Mouse (Mus musculus) kidney, adult 2 months (tissue): ENCODE results near the gene Itpripl1. TPM values are rescaled to one million over a fixed set of nuclear protein-coding genes. Genes with fewer than 3 reads are reported as not detected.
"Not testable (repeated sequence)": the region's sequence is repeated elsewhere in the genome, so short reads cannot be mapped to it uniquely, and the experiment has no call there.

Source experiments
- DNase-seq: peaks from one replicate; pipeline ENCODE4 v3.0.0; 2021
- H3K27ac ChIP-seq: fragments of 200-500 bp; 2 replicates; pipeline ENCODE4 v1.5.1; 2012; ENCODE audit warnings: low read depth, low read length, control low read depth, inconsistent platforms; ENCODE audit not compliant: insufficient read depth
- H3K27me3 ChIP-seq: fragments of 200-500 bp; replicated peaks from 2 replicates; pipeline ENCODE4 v1.6.1; 2012; ENCODE audit warnings: mild to moderate bottlenecking, moderate library complexity, low read length, inconsistent platforms; ENCODE audit not compliant: control insufficient read depth, insufficient read depth
- H3K36me3 ChIP-seq: fragments of 200-500 bp; 2 replicates; pipeline ENCODE4 v1.6.1; 2012; ENCODE audit warnings: mild to moderate bottlenecking, moderate library complexity, low read length, inconsistent platforms; ENCODE audit not compliant: control insufficient read depth, insufficient read depth
- H3K4me1 ChIP-seq: fragments of 200-500 bp; 2 replicates; pipeline ENCODE4 v1.6.1; 2011; ENCODE audit warnings: low read length; ENCODE audit not compliant: control insufficient read depth, insufficient read depth
- H3K4me3 ChIP-seq: fragments of 200-500 bp; 2 replicates; pipeline ENCODE4 v1.5.1; 2011; ENCODE audit warnings: mild to moderate bottlenecking, low read depth, low read length, control low read depth; ENCODE audit not compliant: insufficient read depth
- CTCF ChIP-seq: fragments of 200-500 bp; conservative IDR thresholded peaks from 2 replicates; pipeline ENCODE4 v1.5.1; 2011; ENCODE audit warnings: low read depth, mild to moderate bottlenecking, control low read depth, low read length, moderate library complexity, mixed read lengths; ENCODE audit not compliant: insufficient read depth, insufficient read length
- POLR2A ChIP-seq: fragments of 200-500 bp; IDR thresholded peaks from one replicate; pipeline ENCODE4 v1.6.1; 2011; ENCODE audit warnings: low read depth, low read length, control low read depth
- WGBS: fragments of 180-500 bp; shearing (Covaris S2); methylation state at CpG from one replicate; pipeline ENCODE4 v1.1.7; 2018; 5-methylcytosine and 5-hydroxymethylcytosine counted together
- polyA plus RNA-seq: library from polyadenylated mRNA; depleted of rRNA; stranded (reverse); fragments of >200 nt; gene quantifications from 2 replicates; pipeline ENCODE4 v1.2.3, GENCODE M21; 2012; rRNA removed

Gene Itpripl1
- polyA plus RNA-seq = 17.3 and 17.7 TPM in 2 replicates

DNA sequence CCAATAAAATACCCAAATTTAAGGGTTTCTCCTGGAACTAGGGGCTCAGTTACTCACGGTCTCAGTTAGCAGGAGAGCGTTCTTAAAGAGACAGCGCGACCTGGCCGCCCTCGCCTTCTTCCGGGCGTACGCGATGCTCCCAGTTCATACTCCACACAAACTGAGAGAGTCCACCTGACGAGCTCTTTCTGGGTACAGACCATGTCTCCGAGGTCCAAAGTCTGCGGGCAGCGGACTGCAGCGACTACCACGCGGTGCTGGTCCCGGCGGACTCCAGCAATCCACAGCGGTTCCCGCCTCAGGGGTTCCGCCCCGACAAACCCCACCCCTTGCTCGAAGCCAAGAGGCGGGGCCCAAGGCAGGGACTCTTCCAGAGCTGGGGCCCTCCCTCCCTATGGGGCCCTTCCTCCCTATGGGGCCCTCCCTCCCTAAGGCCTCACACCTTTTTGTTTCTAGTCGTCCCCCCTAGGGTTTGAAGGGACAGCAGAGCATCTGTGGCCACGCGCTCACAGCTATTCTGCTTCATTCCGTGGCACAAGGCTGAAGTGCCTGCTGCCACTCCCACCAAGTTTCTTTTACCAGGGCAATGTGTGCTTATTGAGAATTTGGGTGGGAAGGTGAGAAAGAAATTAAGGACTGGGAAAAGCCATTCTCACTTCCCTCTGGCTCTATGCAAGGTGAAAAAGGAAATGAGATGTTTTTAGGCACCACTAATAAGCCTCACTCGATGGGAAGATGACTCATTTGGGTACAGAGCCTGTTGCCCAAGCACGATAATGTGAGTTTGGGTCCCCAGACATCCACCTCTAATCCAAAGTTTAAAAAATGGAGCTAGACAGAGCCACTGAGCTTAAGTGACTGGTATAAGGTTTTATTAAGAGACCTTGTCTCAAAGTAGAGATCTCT is at the start of gene Itpripl1:
TSS of gene Itpripl1 (minus strand) at position 285 of the 906 bp plus-strand sequence.
- no peaks in the 10 kb centered on the region for H3K27me3 ChIP-seq
- DNase-seq = peak; percentile 95
- peak within 1 kb of the TSS; percentile 68 for H3K27ac ChIP-seq
- 4% methylated on average over 31 of the region's 31 CpGs for WGBS
- H3K4me3 ChIP-seq = peak within 1 kb of the TSS; percentile 63
- H3K4me1 ChIP-seq = peaks cover 12% of the 10 kb centered on the region
- TF ChIP-seq POLR2A (no peak), CTCF (no peak)
- H3K36me3 ChIP-seq = no peaks in the 10 kb centered on the region

DNA sequence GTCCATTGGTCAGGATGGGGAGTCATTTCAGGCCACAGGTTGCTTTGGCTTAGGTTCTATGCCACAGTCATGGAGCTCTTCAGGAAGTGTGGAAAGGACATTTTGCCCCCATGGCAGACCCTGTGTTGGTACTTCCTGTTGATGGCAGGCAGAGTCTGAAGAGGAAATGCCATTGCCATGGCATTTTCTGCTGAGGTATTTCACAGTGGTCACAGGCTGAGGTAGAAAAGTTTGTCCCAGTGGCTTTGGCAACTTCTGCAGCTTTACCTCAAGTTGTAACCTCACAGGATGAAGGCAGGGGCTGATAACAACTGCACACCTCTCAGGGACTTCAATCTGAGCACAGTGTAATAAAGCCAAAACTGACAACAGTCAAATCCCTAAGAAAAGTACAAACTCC is 46.3 kb upstream of the Itpripl1 start:
- no peak overlapping the region for H3K27ac ChIP-seq
- no peaks in the 10 kb centered on the region for H3K4me1 ChIP-seq
- TF ChIP-seq POLR2A (no peak), CTCF (no peak)
- H3K27me3 ChIP-seq = no peaks in the 10 kb centered on the region
- no peak for DNase-seq
- H3K36me3 ChIP-seq = no peaks in the 10 kb centered on the region
- H3K4me3 ChIP-seq = no peak overlapping the region

DNA sequence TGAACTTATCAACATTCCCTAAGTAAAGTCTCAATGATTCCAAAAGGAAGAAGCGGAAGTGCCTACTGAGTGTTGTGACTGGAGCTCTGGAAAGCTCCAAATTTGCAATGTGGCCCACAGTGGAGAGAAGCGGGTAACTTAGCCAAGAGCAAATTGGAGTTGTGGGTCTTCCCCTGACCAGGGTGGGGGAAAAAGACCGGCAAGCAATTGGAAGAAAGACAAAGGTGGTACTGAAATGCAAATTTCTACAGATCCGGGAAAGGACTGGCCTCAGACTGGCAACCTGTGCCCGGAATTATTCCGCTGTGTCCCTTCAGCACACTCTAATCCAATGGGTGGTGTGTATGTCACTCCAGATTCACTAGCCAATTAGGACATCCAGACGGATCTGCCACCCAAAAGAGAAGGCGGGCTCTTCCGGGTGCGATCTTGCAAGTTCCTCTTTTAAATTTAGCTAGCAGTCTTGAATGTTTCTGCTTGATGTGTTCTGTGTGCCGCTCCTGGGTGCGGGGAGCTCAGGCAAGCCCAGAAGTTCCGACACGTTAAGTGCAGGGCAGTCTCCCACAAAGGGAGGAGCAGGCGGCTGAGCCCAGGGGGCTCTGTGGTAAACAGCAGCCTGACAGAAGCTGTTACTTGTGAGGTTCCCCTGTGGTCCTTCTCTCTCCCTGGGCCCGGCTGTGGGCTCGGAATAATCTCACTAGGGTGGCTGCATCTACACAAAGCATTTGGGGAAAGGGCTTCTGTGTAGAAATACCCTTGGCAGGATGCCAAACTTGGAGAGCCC is 39.5 kb upstream of the Itpripl1 start:
- TF ChIP-seq POLR2A = no peak
- TF ChIP-seq CTCF = no peak
- peak; percentile 95 for DNase-seq
- peak overlapping the region; percentile 70; the same call in 1 of the 2 replicates for H3K27ac ChIP-seq
- peak overlapping the region; percentile 77 for H3K4me3 ChIP-seq
- H3K4me1 ChIP-seq = no peaks in the 10 kb centered on the region
- WGBS = 3% methylated on average over 17 of the region's 17 CpGs
- H3K27me3 ChIP-seq = no peaks in the 10 kb centered on the region
- H3K36me3 ChIP-seq = no peaks in the 10 kb centered on the region

DNA sequence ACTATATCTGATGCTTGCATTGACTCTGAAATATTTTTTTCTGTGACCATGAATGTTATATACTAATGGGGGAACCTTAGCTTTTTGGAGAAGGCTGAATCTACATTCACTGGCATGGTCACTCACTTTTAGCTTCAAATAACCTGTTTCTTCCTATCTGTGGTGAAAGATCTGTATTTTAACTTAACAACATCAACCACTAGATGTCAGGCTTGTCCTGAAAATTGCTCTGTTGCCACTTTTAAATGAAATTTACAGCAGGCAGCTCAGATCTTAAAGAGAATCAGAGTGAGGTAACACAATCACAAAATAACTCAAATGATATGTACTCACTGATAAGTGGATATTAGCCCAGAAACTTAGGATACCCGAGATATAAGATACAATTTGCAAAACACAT is 23.0 kb upstream of the Itpripl1 start:
- WGBS = 9% methylated on average over 1 of the region's 1 CpGs
- not testable (repeated sequence) for H3K4me1 ChIP-seq, H3K27ac ChIP-seq, H3K27me3 ChIP-seq, H3K4me3 ChIP-seq, H3K36me3 ChIP-seq
- peak; percentile 63 for DNase-seq

DNA sequence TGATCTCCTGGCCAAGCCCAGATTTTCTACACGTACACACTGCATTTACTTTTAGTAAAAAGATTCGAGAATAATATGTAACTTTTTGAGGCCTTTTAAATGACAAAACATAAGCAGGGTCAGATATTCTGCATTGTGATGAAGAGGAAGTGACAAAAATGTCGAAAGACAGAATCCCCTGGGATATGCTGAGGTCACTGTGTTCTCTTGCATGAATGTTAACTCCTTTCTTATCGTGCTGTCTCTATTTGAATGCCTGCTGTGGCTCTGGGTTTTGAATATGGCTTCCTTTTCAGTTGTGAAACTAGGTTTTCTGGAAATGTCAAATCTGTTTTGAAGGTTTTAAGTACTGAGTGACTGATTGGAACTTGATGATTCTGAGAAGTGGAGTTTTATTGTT is 22.4 kb upstream of the Itpripl1 start:
- no peaks in the 10 kb centered on the region for H3K4me1 ChIP-seq
- H3K36me3 ChIP-seq = no peaks in the 10 kb centered on the region
- no peak for DNase-seq
- H3K27ac ChIP-seq = no peak overlapping the region
- no peaks in the 10 kb centered on the region for H3K27me3 ChIP-seq
- no peak overlapping the region for H3K4me3 ChIP-seq
- no peak for TF ChIP-seq POLR2A
- no peak for TF ChIP-seq CTCF
- 60% methylated on average over 4 of the region's 4 CpGs for WGBS

DNA sequence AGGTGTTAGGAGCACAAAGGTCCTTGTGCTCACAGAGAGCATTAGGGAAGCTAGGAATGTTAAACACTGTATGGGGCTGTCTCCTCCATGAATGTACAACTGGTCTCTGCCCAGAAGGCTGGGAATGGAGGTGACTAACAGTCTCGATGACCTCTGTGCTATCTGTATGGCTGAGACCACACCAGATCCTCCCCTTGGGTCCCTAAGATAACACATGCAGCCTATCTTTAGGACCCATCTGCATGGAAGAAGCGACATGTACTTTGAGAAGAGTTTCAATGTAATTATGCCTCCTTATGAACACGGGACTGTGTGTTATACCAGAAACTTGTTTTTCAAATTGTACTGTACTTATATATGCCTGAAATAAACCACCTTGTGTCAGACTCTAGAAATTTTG is 2.5 kb upstream of the Itpripl1 start:
- no peaks in the 10 kb centered on the region for H3K36me3 ChIP-seq
- peaks cover 12% of the 10 kb centered on the region for H3K4me1 ChIP-seq
- H3K27ac ChIP-seq = no peak overlapping the region
- DNase-seq = no peak
- H3K4me3 ChIP-seq = no peak overlapping the region
- WGBS = 88% methylated on average over 3 of the region's 3 CpGs
- no peaks in the 10 kb centered on the region for H3K27me3 ChIP-seq
- no peak for TF ChIP-seq POLR2A
- no peak for TF ChIP-seq CTCF

DNA sequence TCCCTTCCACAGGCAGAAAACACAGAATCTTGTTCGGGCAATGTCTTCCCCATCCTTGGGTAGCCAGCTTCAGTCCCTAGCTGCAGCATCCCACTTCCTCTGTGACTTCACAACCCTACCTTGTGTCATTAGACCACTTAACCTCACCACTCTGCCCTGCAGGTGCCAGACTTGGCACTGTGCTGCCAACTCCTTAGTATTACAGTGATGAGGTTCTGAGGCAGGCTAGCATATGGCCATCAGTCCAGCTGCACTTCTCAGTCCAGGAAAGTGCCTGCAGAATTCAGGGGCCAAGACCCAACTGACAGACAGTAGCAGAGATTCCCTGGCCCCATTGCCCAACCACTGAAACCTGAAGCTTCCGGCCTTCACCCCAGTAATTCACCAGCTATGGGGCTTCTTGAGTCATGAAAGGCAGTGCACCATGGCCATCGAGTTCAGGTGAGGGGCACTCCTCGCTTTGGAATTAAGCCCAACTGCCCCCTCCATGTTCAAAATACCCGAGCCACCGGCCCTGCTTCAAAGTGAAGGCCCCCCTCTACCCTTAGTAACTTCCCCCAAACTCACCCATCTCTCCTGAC is 575 bp downstream of the Itpripl1 start:
- WGBS = 15% methylated on average over 6 of the region's 6 CpGs
- Histone ChIP-seq H3K27me3 (no peaks in the 10 kb centered on the region), H3K27ac (peak overlapping the region; percentile 68), H3K4me1 (peaks cover 12% of the 10 kb centered on the region), H3K4me3 (peak overlapping the region; percentile 63), H3K36me3 (no peaks in the 10 kb centered on the region)
- TF ChIP-seq CTCF (no peak), POLR2A (no peak)
- DNase-seq = peak; percentile 19
